Mouse (Mus musculus) cerebellum, adult 11-12 months (tissue): ENCODE results near the gene Cntnap2.
A peak's percentile ranks its signal among the peaks of the same experiment; 100 is the strongest.

ENCODE experiments used
- DNase-seq: peaks from one replicate; pipeline ENCODE4 v3.0.0; 2022

Gene Cntnap2

GRCm38 (mm10) chr6:45059091-45059490 lies at the start of gene Cntnap2:
Gene Cntnap2 (plus strand): TSS chr6:45059357.
- peak; percentile 61 for DNase-seq

GRCm38 (mm10) chr6:45026011-45026682 lies 33.0 kb upstream of the Cntnap2 start:
- DNase-seq, result peak; percentile 12

- no peak for DNase-seq
Measured at GRCm38 (mm10) chr6:45039454-45039853, 19.7 kb upstream of the Cntnap2 start.

- DNase-seq, result peak; percentile 85
Measured at GRCm38 (mm10) chr6:45059556-45060471, 657 bp downstream of the Cntnap2 start.

- DNase-seq, result no peak
Measured at GRCm38 (mm10) chr6:45062214-45062997, 3.2 kb downstream of the Cntnap2 start.

- DNase-seq, result no peak
Measured at GRCm38 (mm10) chr6:45088304-45088703, 29.1 kb downstream of the Cntnap2 start.

- DNase-seq, result no peak
Measured at GRCm38 (mm10) chr6:45113613-45114012, 54.5 kb downstream of the Cntnap2 start.

GRCm38 (mm10) chr6:45144882-45145281 lies 85.7 kb downstream of the Cntnap2 start:
- no peak for DNase-seq

DNA sequence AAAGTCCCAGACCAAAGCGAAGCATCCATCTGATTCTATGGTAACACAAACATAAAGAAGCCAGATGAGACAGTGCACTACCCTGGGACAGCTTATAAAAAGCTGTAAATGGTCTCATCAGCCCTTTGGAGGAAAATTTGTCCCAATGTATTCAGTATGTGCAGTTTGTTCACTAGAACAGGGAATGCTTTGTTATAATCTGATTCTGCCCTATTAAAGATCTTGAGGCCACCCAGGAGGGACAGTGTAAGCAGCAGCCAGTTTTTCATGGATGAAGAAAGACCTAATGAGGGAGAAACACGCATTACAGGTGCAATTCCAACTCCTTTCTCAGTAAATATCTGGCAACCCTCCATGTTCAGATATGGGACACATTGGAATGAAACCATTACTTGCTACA lies 145.9 kb downstream of the Cntnap2 start:
- no peak for DNase-seq

DNA sequence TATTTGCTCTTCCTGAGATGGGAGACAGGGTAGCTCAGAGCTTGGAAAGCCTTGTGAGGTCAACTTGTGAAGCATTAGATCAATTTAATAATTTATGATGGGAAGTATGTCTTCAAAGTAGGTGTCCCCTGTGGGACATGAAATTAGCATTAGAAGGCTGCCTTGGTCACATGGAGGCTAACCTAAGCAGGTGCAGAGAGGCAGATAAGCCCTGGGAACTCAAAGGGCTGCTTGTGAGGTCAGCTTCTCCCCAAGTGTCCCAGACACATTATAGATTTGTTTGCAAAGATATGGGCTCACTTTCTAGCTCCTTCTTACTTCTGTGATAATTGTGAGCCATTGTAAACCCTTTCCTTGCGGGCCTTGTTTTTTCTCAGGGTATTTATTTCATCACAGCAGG lies 155.2 kb downstream of the Cntnap2 start:
- DNase-seq, result no peak

DNA sequence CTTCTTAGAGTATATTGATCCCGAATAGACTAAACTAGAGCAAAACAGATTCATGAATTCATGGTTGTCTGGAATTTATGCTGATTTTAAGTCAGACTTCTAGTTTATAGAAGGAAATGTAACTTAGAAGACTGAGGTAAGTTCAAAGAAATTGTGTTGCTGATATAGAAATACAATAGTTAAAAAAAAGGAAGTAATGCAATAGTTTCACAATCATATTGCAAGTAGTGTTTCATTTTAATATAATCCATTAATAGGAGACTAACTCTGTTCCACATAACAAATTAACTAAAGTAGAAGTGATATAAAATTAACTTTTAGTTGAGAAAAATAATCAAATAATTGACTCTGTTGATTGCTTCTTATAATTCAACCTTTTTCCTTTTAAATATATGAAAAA lies 169.8 kb downstream of the Cntnap2 start:
- no peak for DNase-seq

DNA sequence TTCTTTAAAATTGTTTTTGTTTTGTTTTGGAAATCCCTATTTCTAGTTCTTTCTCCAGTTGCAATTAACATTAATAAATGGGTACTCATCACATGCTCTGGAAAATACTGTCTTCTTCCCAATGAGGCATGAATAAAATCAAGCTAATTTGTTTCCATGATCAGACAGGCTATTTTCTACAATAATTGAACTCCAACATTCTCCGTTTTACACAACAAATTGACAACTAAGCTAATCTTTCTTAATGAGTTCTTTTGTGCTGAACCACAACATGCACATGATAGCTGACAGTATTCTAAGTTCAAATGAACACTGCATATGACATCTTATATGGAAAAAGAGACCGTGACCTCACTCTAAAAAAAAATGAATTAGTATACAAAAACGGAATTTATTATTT lies 173.4 kb downstream of the Cntnap2 start:
- DNase-seq, result no peak

- DNase-seq, result no peak
Measured at GRCm38 (mm10) chr6:45236531-45236930, 177.4 kb downstream of the Cntnap2 start.

GRCm38 (mm10) chr6:45238117-45238516 lies 179.0 kb downstream of the Cntnap2 start:
- no peak for DNase-seq

- no peak for DNase-seq
Measured at GRCm38 (mm10) chr6:45241218-45241617, 182.1 kb downstream of the Cntnap2 start.

- DNase-seq, result no peak
Measured at GRCm38 (mm10) chr6:45244680-45245079, 185.5 kb downstream of the Cntnap2 start.

GRCm38 (mm10) chr6:45258047-45258446 lies 198.9 kb downstream of the Cntnap2 start:
- DNase-seq, result no peak

GRCm38 (mm10) chr6:45271537-45271936 lies 212.4 kb downstream of the Cntnap2 start:
- DNase-seq, result no peak

DNA sequence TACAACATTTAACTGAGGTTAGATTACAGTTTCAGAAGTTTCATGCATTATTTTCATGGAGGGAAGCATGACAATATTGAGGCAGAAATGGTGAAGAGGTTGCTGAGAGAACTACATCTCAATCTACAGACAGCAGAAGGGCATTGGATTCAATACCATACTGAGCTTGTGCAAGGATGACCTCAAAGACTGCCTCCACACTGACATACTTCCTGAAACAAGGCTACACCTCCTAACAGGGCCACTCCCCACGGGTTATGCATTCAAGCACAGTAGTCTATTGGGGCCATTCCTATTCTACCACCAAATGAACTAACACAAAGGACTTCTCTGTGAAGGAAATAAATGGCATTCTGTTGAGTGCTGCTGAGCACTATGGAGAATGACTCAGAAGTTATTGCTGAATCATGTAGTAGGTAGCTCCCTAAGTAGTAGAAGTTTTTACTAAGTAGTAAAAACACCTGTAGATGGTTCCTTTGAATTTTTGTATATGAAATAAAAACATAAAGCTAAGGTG lies 214.2 kb downstream of the Cntnap2 start:
- no peak for DNase-seq

DNA sequence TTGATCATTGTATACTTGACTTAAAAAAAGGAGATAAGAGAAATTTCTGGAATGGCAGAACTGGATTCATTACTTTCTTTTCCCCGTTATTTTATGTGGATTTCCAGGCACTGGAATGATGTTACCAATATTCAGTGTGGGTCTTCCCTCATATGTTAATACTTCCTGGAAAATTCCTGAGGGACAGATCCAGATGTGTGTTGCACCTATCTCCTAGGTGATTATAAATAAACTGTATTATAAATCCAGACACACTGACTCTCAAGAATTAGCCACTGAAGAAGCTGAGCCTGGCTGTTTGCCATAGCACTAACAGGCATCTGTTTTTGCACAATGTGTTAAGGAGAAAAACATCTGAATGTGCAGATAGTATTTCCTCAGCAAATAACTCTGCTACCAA lies 231.0 kb downstream of the Cntnap2 start:
- DNase-seq, result no peak

GRCm38 (mm10) chr6:45317455-45317854 lies 258.3 kb downstream of the Cntnap2 start:
- no peak for DNase-seq

GRCm38 (mm10) chr6:45323505-45323904 lies 264.3 kb downstream of the Cntnap2 start:
- DNase-seq, result no peak

DNA sequence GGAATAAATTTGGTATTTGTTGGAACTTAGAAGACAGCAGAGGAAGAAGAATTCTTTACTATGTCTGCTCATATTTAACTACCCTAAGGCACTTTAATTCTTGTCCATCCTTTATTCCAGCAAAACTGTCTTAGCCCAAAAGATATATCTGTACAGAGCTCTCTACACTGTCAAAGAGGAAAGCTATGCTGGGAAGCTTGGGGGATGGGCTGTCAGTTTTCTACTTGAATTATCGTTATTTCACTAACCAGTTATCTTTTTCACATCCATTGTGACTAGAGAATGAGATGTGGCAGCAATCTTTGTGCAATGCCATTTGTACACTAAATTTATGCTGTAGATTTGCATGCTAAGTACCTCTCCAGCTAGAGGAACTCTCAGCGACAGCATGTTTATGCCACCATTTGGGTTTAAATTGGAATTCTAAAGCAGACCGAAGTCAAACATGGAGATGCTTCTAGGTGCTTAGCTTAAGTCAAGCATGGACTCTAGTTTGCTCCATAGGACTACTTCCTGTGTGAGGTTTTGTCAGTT lies 268.9 kb downstream of the Cntnap2 start:
- no peak for DNase-seq
